Mouse (Mus musculus) embryonic stem cell, embryonic (primary cell): ENCODE data around the gene Rap1gap.

Experiments
- CTCF ChIA-PET, 4 experiments: fragments of 300-600 bp in 2 of 4; fragments of 350-600 bp in 2 of 4; sonication (Branson Sonifier 250); formaldehyde crosslinking; loops; one replicate each; lab custom pipeline; 2022; ENCODE audit warnings: inconsistent platforms in 2 of 4; lab: Charles Lee
- POLR2A ChIA-PET, 4 experiments: fragments of 300-600 bp in 2 of 4; fragments of 350-600 bp in 2 of 4; sonication (Branson Sonifier 250); formaldehyde crosslinking; loops; one replicate each; lab custom pipeline; 2022; ENCODE audit warnings: antibody characterized with exemption in 4 of 4, inconsistent platforms in 1 of 4; lab: Charles Lee

The Rap1gap gene

GRCm38 (mm10) chr4:137675566-137675965 is 11.0 kb downstream of the Rap1gap start:
- CTCF ChIA-PET, result interaction anchor here (0.5 to 3.0 kb wide), 26 partner anchors 8 to 280 kb away, joined by 3 to 22 read pairs (median 5); partner anchors contain the start of gene Rap1gap (in 2 of the 4)
- POLR2A ChIA-PET, result interaction anchor here in 3 of 4 experiments (0.7 to 3.3 kb wide), 16 partner anchors 8 to 124 kb away, joined by 3 to 20 read pairs (median 4); partner anchors contain the start of genes Rap1gap (in 1 of the 3) and Usp48 (in 1 of the 3)

GRCm38 (mm10) chr4:137676057-137676456 is 11.5 kb downstream of the Rap1gap start:
- CTCF ChIA-PET, result interaction anchor here (0.6 to 3.0 kb wide), 37 partner anchors 8 to 720 kb away, joined by 3 to 22 read pairs (median 4); partner anchors contain the start of genes Rap1gap (in 2 of the 4) and Fam43b (in 1 of the 4)
- POLR2A ChIA-PET, result interaction anchor here in 3 of 4 experiments (0.7 to 3.3 kb wide), 17 partner anchors 9 to 124 kb away, joined by 3 to 20 read pairs (median 4); partner anchors contain the start of genes Rap1gap (in 1 of the 3) and Usp48 (in 1 of the 3)

- POLR2A ChIA-PET, result interaction anchor here (0.6 to 3.3 kb wide), 17 partner anchors 9 to 1085 kb away, joined by 3 to 20 read pairs (median 4); partner anchors contain the start of genes Rap1gap (in 1 of the 4) and Usp48 (in 1 of the 4)
Measured at GRCm38 (mm10) chr4:137676700-137677484, 12.4 kb downstream of the Rap1gap start.

DNA sequence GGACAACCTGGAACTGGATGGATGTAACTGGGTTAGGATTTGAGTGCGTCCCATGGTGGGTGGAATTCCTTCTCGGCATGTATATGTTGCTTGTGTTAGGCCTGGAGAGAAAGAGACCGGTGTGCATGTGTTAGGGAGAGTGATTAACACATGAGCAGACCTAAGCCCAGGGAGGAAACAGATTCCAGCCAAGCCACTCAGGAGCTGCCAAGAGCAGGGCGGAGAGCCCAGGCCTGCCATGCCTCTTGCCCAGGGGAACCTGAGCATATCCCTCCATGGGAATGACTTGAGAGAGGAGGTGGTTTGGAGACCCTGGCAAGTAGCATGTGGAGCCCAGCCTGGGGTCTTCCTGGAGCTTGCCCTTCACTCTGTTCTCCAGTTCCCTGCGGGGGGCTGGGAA is 13.4 kb downstream of the Rap1gap start:
- CTCF ChIA-PET, result interaction anchor here (0.7 to 3.0 kb wide), 10 partner anchors 8 to 268 kb away, joined by 3 to 22 read pairs (median 7); partner anchors contain the start of gene Rap1gap (in 1 of the 4)
- POLR2A ChIA-PET, result interaction anchor here in 2 of 4 experiments (0.6 to 3.3 kb wide), 7 partner anchors 14 to 124 kb away, joined by 3 to 20 read pairs (median 4); no protein-coding TSS in a partner anchor

More at GRCm38 (mm10) chr4:137676700-137677484, 12.4 kb downstream of the Rap1gap start:
- CTCF ChIA-PET, result interaction anchor here (0.5 to 3.0 kb wide), 37 partner anchors 9 to 1176 kb away, joined by 3 to 22 read pairs (median 4); partner anchors contain the start of genes Rap1gap (in 2 of the 4) and Fam43b (in 1 of the 4)

- POLR2A ChIA-PET, result interaction anchor here in 2 of 4 experiments (0.6 to 3.3 kb wide), 7 partner anchors 13 to 123 kb away, joined by 3 to 20 read pairs (median 4); no protein-coding TSS in a partner anchor
- CTCF ChIA-PET, result interaction anchor here (0.5 to 2.0 kb wide), 6 partner anchors 38 to 833 kb away, joined by 3 to 7 read pairs (median 5); no protein-coding TSS in a partner anchor
Measured at GRCm38 (mm10) chr4:137678568-137678967, 14.0 kb downstream of the Rap1gap start.

GRCm38 (mm10) chr4:137679979-137680550 is 15.5 kb downstream of the Rap1gap start:
- ChIA-PET CTCF (interaction anchor here (0.5 to 3.3 kb wide), 7 partner anchors 40 to 281 kb away, joined by 4 to 27 read pairs (median 8); no protein-coding TSS in a partner anchor), POLR2A (interaction anchor here in 2 of 4 experiments (1.0 to 2.7 kb wide), 8 partner anchors 10 to 283 kb away, joined by 3 to 10 read pairs (median 4); partner anchors contain the start of gene Rap1gap (in 1 of the 2))

GRCm38 (mm10) chr4:137680721-137681120 is 16.2 kb downstream of the Rap1gap start:
- ChIA-PET CTCF (interaction anchor here (0.6 to 3.3 kb wide), 16 partner anchors 13 to 265 kb away, joined by 3 to 27 read pairs (median 6); no protein-coding TSS in a partner anchor), POLR2A (interaction anchor here in 3 of 4 experiments (0.9 to 2.7 kb wide), 15 partner anchors 9 to 282 kb away, joined by 3 to 10 read pairs (median 4); partner anchors contain the start of gene Rap1gap (in 1 of the 3))

DNA sequence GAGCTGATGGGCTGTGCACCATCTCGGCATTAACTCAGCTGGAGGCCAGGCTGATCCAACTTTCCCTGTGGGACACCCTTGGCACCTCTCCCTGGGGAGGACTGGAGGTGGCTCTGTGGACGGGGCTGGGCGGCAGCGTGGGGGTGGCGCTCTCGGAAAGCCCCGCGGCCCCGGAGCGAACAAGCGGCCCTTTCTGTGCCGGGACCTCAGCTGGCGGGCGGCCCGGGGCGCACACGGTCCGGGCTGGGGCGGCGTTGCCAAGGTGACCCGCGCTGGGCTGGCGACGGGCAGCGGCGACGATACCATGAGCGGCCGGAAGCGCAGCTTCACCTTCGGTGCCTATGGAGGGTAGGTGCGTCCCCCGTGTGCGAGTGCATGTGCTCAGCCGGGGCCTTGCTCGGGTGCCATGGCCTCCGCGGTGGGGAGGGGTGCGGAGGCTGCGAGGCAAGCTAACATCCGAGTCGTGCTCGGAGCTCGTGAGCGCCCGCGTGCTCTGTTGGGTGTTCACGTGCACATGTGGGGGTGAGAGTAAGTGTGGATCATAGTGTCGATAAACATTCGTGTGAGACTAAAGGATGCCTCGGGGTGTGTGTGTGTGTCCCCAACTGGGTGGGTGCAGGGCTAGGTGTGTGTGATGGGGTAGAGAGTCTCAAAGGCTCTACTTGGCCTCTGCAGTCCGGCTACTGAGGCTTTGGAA is 17.0 kb downstream of the Rap1gap start:
- ChIA-PET CTCF (interaction anchor here (0.6 to 3.3 kb wide), 27 partner anchors 8 to 271 kb away, joined by 3 to 27 read pairs (median 5); no protein-coding TSS in a partner anchor), POLR2A (interaction anchor here (0.6 to 2.7 kb wide), 24 partner anchors 10 to 282 kb away, joined by 3 to 10 read pairs (median 4); no protein-coding TSS in a partner anchor)

GRCm38 (mm10) chr4:137682961-137683453 is 18.5 kb downstream of the Rap1gap start:
- ChIA-PET POLR2A (interaction anchor here in 3 of 4 experiments (1.0 to 1.8 kb wide), 4 partner anchors 14 to 294 kb away, joined by 3 to 7 read pairs (median 3); no protein-coding TSS in a partner anchor), CTCF (interaction anchor here in 2 of 4 experiments (0.6 to 3.3 kb wide), 8 partner anchors 16 to 153 kb away, joined by 3 to 27 read pairs (median 6); no protein-coding TSS in a partner anchor)

DNA sequence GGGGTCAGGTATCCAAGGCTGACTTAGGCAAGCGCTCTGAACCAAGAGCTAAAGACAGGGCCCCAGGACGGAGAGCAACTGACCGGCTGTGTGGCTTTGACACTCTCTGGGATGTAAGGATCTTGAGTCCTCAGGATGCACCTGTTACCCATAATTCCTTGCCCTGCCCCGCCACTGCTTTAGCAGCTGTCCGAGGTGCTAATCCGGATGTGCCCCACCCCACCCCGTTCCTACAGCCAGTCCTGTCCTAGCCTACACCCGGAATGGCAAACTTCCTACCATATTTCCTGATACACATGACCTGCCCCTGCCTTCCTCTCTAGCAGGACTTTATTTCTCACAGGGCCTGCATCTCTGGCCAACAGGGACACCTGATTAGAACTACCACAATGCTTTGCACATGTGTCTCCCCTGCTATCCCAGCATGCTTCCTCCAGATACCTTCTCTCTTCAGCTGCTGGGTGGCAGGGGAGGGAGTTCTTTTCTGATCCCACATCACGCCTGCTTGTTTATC is 20.4 kb downstream of the Rap1gap start:
- ChIA-PET POLR2A (interaction anchor here in 3 of 4 experiments (0.5 to 2.2 kb wide), 9 partner anchors 13 to 151 kb away, joined by 3 to 8 read pairs (median 3); no protein-coding TSS in a partner anchor), CTCF (interaction anchor here in 3 of 4 experiments (0.6 to 2.3 kb wide), 15 partner anchors 8 to 1977 kb away, joined by 3 to 11 read pairs (median 5); partner anchors contain the start of gene Rap1gap (in 1 of the 3))

DNA sequence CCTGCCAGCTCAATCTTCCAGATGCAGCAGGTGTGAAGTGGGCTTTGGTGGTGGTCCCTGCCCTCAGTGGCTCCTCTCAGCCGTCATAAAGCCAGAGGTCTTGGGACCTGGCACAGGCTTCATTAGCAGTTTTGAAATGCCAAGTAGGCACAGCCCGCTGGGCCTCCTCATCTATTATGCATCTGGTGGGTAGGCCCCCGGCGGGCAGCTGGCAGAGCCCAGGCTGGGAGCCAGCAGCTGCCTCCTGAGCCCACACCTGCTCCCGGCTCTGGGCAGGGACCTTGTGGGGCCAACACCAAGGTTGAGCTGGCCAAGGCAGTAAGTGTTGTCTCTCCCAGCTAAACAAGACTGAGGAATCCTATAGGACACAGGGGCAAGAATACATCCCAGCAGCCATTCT is 21.8 kb downstream of the Rap1gap start:
- CTCF ChIA-PET, result interaction anchor here (0.6 to 2.5 kb wide), 6 partner anchors 9 to 92 kb away, joined by 3 to 6 read pairs (median 4); partner anchors contain the start of gene Usp48 (in 1 of the 4)
- POLR2A ChIA-PET, result interaction anchor here in 1 of 4 experiments (0.9 to 1.4 kb wide), 3 partner anchors 16 to 88 kb away, joined by 3 to 4 read pairs (median 3); partner anchors contain the start of gene Rap1gap

DNA sequence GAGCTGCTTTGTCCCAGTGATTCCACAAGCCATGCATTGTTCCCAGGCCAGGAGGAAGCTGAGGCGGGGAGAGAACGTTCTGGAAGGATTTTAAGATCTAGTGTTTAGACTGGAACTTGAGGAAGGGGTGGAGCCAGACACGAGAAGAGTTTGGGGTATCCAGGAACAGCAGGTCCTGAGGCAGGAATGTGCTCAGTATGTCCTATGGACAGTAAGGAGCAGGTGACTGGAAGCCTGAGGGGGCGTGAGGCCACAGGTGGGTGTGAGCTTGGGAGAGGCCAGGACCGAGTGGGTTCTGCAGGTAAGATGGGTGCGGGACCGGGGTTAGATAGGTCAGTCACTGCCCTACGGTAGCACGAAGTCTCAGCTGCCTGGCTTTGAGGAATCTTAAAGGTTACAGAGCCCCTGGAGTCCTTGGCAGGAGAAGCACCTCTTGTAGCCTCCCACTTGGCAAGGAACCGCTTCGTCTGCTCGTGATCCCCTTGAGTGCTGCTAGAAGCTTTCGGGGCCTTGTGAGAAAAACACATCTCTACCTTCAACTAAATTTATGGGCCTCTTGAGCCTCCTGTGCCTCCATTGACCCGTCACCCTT is 22.8 kb downstream of the Rap1gap start:
- POLR2A ChIA-PET, result interaction anchor here in 3 of 4 experiments (0.6 to 1.7 kb wide), 10 partner anchors 10 to 625 kb away, joined by 3 to 5 read pairs (median 4); partner anchors contain the start of gene Rap1gap (in 1 of the 3)
- CTCF ChIA-PET, result interaction anchor here (0.6 to 2.5 kb wide), 8 partner anchors 11 to 258 kb away, joined by 3 to 6 read pairs (median 3); no protein-coding TSS in a partner anchor

GRCm38 (mm10) chr4:137692107-137692902 is 27.8 kb downstream of the Rap1gap start:
- ChIA-PET POLR2A (interaction anchor here in 3 of 4 experiments (0.6 to 1.6 kb wide), 10 partner anchors 10 to 1506 kb away, joined by 3 to 5 read pairs (median 3); no protein-coding TSS in a partner anchor), CTCF (interaction anchor here in 3 of 4 experiments (0.5 to 1.2 kb wide), 4 partner anchors 28 to 245 kb away, joined by 3 to 8 read pairs (median 4); no protein-coding TSS in a partner anchor)

- ChIA-PET POLR2A (interaction anchor here in 1 of 4 experiments (1.2 kb wide), 1 partner anchor 32 kb away, joined by 3 read pairs; no protein-coding TSS in a partner anchor), CTCF (interaction anchor here in 1 of 4 experiments (0.8 kb wide), 1 partner anchor 11 kb away, joined by 3 read pairs; no protein-coding TSS in a partner anchor)
Measured at GRCm38 (mm10) chr4:137695300-137695699, 30.8 kb downstream of the Rap1gap start.
